Mouse (Mus musculus) spleen, postnatal 4 days (tissue): Measurements from ENCODE around the gene Oard1.

Experiments used
- DNase-seq, 2 experiments: peaks; one replicate each; pipeline ENCODE4 v3.0.0; 2022; ENCODE audit warnings: low spot score in 2 of 2

The Oard1 gene

GRCm38 (mm10) chr17:48408526-48409291 is 1.1 kb upstream of the Oard1 start:
- DNase-seq, result peak; percentile 87 to 94

- no peak for DNase-seq
Measured at GRCm38 (mm10) chr17:48410299-48410785, 528 bp downstream of the Oard1 start.

GRCm38 (mm10) chr17:48411241-48411640 is 1.4 kb downstream of the Oard1 start:
- DNase-seq, result no peak

- no peak for DNase-seq
Measured at GRCm38 (mm10) chr17:48416011-48416410, 6.2 kb downstream of the Oard1 start.

- DNase-seq, result peak; percentile 66 to 84
Measured at GRCm38 (mm10) chr17:48416425-48417195, 6.8 kb downstream of the Oard1 start.

- no peak for DNase-seq
Measured at GRCm38 (mm10) chr17:48417521-48417920, 7.7 kb downstream of the Oard1 start.

GRCm38 (mm10) chr17:48418174-48418573 is 8.4 kb downstream of the Oard1 start:
- DNase-seq, result peak in 1 of 2 experiments; percentile 23

GRCm38 (mm10) chr17:48418781-48419180 is 9.0 kb downstream of the Oard1 start:
- no peak for DNase-seq

- DNase-seq, result no peak
Measured at GRCm38 (mm10) chr17:48419571-48419970, 9.8 kb downstream of the Oard1 start.

GRCm38 (mm10) chr17:48424237-48424636 is 14.4 kb downstream of the Oard1 start:
- no peak for DNase-seq

- peak in 1 of 2 experiments; percentile 58 for DNase-seq
Measured at GRCm38 (mm10) chr17:48425823-48426612, 16.2 kb downstream of the Oard1 start.

- no peak for DNase-seq
Measured at GRCm38 (mm10) chr17:48426991-48427750, 17.4 kb downstream of the Oard1 start.

GRCm38 (mm10) chr17:48427852-48428530 is 18.2 kb downstream of the Oard1 start:
- peak; percentile 43 to 76 for DNase-seq

GRCm38 (mm10) chr17:48430394-48430793 is 20.6 kb downstream of the Oard1 start:
- no peak for DNase-seq

- DNase-seq, result no peak
Measured at GRCm38 (mm10) chr17:48431054-48431453, 21.2 kb downstream of the Oard1 start.

- DNase-seq, result no peak
Measured at GRCm38 (mm10) chr17:48432158-48432980, 22.6 kb downstream of the Oard1 start, which contains the start of gene Apobec2. Gene Apobec2, minus strand, starts transcription at chr17:48432930.

GRCm38 (mm10) chr17:48433006-48433655 is 23.3 kb downstream of the Oard1 start:
- no peak for DNase-seq

GRCm38 (mm10) chr17:48433689-48434330 is 24.0 kb downstream of the Oard1 start:
- DNase-seq, result no peak

- DNase-seq, result no peak
Measured at GRCm38 (mm10) chr17:48434479-48434878, 24.7 kb downstream of the Oard1 start.
